Mouse (Mus musculus) telencephalon, adult 2 months (tissue): ENCODE data around the gene Gm13272.
"Not testable (repeated sequence)": the region's sequence is repeated elsewhere in the genome, so short reads cannot be mapped to it uniquely, and the experiment has no call there.

ENCODE experiments used
- DNase-seq: peaks from one replicate; pipeline ENCODE4 v3.0.0-alpha.2; 2011; ENCODE audit warnings: low read depth, low spot score

The Gm13272 gene

GRCm38 (mm10) chr4:88785409-88785808, 5.8 kb downstream of the Gm13272 start, which contains the start of gene Gm13276:
Gm13276 (plus strand) TSS chr4:88785709.
- DNase-seq, result not testable (repeated sequence)

GRCm38 (mm10) chr4:88788402-88788801, 8.8 kb downstream of the Gm13272 start, which contains the start of gene Gm13277:
Gm13277 (plus strand) TSS chr4:88788632.
- DNase-seq, result not testable (repeated sequence)

- DNase-seq, result not testable (repeated sequence)
Observed at GRCm38 (mm10) chr4:88791250-88791649, 11.6 kb downstream of the Gm13272 start, which contains the start of gene Gm13278. Gm13278 (plus strand) TSS chr4:88791550.

- not testable (repeated sequence) for DNase-seq
Observed at GRCm38 (mm10) chr4:88793936-88794675, 14.5 kb downstream of the Gm13272 start, which contains the start of gene Gm13275. Gm13275 (plus strand) TSS chr4:88794487.

- not testable (repeated sequence) for DNase-seq
Observed at GRCm38 (mm10) chr4:88797097-88797496, 17.4 kb downstream of the Gm13272 start, which contains the start of gene Gm13279. Gm13279 (plus strand) TSS chr4:88797397.

GRCm38 (mm10) chr4:88799365-88799764, 19.7 kb downstream of the Gm13272 start, which contains the start of gene Gm13285:
Gm13285 (plus strand) TSS chr4:88799665.
- DNase-seq, result not testable (repeated sequence)

GRCm38 (mm10) chr4:88802954-88803353, 23.3 kb downstream of the Gm13272 start, which contains the start of gene Gm13287:
Gm13287 (plus strand) TSS chr4:88803254.
- not testable (repeated sequence) for DNase-seq

GRCm38 (mm10) chr4:88805231-88805630, 25.6 kb downstream of the Gm13272 start, which contains the start of gene Gm13288:
Gm13288 (plus strand) TSS chr4:88805531.
- not testable (repeated sequence) for DNase-seq

- not testable (repeated sequence) for DNase-seq
Observed at GRCm38 (mm10) chr4:88805761-88806160, 26.1 kb downstream of the Gm13272 start.

GRCm38 (mm10) chr4:88815928-88816327, 36.3 kb downstream of the Gm13272 start, which contains the start of gene Ifna7:
Ifna7 (plus strand) TSS chr4:88816228.
- no peak for DNase-seq

GRCm38 (mm10) chr4:88819659-88820058, 40.0 kb downstream of the Gm13272 start, which contains the start of gene Ifna11:
Ifna11 (plus strand) TSS chr4:88819959.
- DNase-seq, result no peak

GRCm38 (mm10) chr4:88822995-88823394, 43.3 kb downstream of the Gm13272 start:
- DNase-seq, result no peak

- DNase-seq, result not testable (repeated sequence)
Observed at GRCm38 (mm10) chr4:88827116-88827515, 47.5 kb downstream of the Gm13272 start, which contains the start of gene Ifna6. Ifna6 (plus strand) TSS chr4:88827416.
